Mouse (Mus musculus) hematopoietic stem cell, adult 5-6 weeks (primary cell): ENCODE results near the gene Myo1e. TPM values are rescaled to one million over a fixed set of nuclear protein-coding genes. Genes with fewer than 3 reads are reported as not detected.

Experiments
- ATAC-seq, 2 experiments: fragments of 125-278 bp in 1 of 2; replicated peaks in 1 of 2; 2 replicates each; pipeline ENCODE4 v1.8.0; 2016 to 2017; ENCODE audit warnings: inconsistent platforms in 2 of 2, mild to moderate bottlenecking in 2 of 2, moderate number of reproducible peaks in 2 of 2, low read depth in 1 of 2, moderate TSS enrichment in 1 of 2; ENCODE audit not compliant: low FRiP score in 2 of 2, poor library complexity in 2 of 2, severe bottlenecking in 2 of 2, insufficient read depth in 1 of 2, low TSS enrichment in 1 of 2
- total RNA-seq: library from RNA; stranded (forward); fragments of 172-1452, 232-1000 nt; gene quantifications from 2 replicates; pipeline ENCODE4 v1.2.3, GENCODE M21; 2017

The Myo1e gene
- total RNA-seq, 1 experiment from 2014 or later = 1.8 TPM

GRCm38 (mm10) chr9:70406596-70406995 is 199.4 kb downstream of the Myo1e start:
- no peak for ATAC-seq

DNA sequence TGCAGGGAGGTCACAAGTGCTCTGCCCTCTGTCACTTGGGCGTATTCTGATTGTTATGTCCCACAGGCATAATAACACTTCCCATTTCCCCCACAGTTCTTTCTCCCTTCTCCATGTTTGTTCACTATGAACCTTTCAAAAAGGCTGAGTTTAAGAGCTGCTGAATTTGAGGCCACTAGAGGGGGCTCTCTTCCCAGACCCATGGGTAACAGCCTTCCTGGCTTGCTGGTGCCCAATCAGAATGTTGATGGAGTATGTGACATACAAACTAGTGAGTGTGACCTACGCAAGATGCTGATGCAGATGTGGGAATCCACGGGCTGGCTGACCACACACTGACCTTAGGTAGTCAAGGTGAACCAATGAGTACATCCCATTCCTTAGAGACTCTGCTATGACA is 201.6 kb downstream of the Myo1e start:
- ATAC-seq = peak in 1 of 2 experiments; percentile 37; a peak in 1 of 4 replicates

DNA sequence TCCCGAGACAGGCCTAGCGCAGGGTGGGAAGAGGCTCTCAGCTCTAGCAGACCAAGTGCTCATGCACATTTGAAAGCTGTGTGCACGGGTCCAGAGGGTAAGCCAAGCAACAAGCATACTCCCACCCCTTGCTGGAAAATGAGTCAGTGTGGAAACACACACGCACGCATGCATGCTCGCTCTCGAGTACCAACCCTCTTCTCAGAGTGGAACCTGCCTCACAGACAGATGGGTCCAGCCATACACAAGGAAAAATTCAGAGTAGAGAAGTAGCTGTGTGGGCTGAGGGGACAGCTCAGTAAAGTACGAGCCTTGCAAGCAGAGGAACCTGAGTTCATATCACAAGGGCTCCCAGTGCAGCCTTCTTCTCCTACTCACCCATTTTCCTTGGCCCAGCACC is 202.6 kb downstream of the Myo1e start:
- no peak for ATAC-seq

DNA sequence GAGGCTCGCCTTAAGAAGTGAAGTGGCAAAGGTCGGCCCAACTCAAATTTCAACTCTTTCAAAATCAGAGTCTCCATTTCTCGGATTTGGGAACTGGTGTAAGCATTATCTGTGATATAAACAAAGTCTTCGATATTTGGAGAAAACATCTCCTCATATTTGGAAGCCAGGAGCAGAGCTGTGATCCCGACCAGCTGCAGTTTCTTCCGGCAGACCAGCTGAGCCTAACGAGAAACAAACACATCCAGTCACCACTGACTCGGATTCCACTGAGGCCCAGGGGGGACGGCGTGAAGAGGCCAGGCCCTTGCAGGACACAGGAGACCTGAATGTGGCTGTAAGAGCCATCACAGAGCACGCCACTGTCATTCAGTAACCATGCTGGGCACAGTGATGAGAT is 203.5 kb downstream of the Myo1e start:
- no peak for ATAC-seq

GRCm38 (mm10) chr9:70413038-70413437 is 205.9 kb downstream of the Myo1e start:
- no peak for ATAC-seq

DNA sequence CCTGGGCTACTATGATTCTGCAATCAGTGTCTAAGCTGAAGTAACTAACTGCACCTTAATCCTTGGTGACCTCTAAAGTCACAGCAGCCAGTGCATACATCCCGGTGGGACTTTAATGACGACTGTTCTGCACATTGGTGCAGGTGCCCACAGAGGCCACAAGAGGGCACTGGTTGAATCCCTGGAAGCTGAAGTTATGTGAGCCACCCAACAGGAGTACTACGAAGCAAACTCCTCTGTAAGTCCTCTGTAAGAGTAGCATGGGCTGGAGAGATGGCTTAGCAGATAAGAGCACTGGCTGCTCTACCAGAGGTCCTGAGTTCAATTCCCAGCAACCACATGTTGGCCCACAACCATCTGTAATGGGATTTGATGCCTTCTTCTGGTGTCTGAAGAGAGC is 209.3 kb downstream of the Myo1e start:
- peak in 1 of 2 experiments; percentile 42; a peak in 1 of 4 replicates for ATAC-seq

DNA sequence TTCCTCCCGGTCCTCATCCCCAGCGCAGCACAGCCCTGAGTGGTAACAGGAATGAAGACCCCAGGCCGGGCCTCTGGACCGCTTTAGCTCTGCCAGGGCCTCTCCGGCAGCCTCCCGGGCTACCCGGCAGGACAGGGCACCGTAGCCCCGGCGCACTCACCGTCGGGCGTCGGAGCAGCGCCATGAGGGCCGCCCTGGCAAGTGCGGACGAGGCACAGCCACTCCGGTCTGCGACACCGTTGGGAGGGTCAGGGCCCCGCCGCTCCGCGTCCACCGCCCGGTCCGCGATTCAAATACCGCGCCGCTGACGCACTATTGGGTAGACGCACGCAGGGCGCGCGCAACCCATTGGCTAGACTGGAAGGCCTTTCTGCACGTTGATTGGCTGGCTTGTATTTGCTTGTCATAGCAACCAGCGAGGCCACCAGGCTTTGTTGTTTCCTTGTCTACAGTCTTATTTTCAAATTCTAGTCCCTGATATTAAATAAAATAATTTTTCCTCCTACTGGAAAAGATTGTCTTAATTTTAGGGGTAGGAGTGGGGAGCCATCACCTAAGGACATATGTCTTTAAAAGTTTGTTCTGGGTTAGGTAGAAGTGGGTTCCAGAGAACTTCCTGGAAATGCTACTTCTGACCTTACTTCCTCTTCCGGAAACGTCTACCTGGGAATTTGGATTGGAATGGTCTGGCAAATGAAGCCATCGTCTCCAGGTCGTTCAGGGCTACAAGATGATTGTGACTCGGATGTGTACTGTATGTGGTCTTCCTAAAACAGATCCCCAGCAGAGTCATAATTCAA is 214.3 kb downstream of the Myo1e start, which contains the start of gene Ccnb2:
Ccnb2 (minus strand) TSS at position 291 of the 800 bp plus-strand sequence.
- peak; percentile 97 to 99 for ATAC-seq

DNA sequence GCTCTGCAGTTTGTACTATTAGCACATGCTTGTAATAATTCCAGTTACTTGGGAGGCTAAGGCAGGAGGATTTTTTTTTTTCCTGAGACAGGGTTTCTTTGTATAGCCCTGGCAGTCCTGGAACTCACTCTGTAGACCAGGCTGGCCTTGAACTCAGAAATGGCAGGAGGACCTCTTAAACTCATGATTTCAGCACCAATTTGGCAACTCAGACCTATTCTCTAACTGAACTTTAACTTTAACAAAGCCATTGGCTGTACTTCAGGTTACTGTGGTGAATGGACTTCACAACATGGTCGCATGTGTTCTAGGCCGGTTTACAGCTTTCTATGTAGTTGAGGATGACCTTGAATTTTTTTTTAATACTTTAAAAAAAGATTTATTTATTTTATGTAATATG is 215.5 kb downstream of the Myo1e start:
- no peak for ATAC-seq

DNA sequence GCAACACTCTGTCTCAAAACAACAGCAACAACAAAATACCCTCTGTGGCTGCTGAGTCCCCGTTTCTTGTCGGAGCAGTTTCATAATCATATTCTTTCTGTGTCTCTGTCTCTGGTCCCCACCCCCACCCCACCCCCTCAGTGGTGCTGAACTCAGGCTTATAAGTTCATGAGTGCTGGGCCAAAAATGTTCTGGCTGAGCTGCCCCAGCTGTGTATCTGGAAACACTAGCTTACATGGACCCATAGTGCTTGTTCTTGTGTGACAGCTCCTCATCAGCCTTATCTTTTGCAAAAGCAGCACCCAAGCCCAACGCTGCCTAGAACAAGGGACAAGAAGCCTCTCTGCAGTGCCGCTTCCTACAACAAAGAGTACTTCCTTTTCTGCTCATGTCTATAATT is 232.8 kb downstream of the Myo1e start:
- ATAC-seq = no peak

DNA sequence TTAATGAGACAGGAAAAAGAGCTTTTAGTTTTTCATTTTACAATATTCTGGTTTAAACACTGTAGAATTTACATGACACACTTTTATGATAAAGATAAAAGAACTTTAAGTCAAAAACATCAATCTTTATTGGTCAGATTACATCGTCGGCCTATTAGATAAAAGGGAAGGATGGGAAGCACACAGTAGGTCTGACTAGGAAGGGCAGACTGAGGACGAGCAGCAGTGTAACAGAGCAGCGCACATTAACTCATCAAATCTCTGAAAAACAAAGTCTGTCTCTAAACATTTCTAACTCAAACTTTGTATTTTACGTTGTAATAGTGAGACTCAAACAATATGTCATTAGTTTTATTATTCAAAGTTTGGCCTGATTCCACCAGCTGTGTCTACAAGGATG is 241.9 kb downstream of the Myo1e start:
- no peak for ATAC-seq

Other genes starting within 250 kb of the Myo1e start
- 132 and 147 TPM in 2 replicates for gene Bnip2, start 217.9 kb upstream of the Myo1e start, total RNA-seq
- gene Gtf2a2, start 194.8 kb upstream of the Myo1e start, total RNA-seq = 106 and 107 TPM in 2 replicates
- gene Gcnt3, start 169.3 kb upstream of the Myo1e start, total RNA-seq = not detected in 2 replicates
- not detected in 2 replicates for gene Fam81a, start 64.8 kb upstream of the Myo1e start, total RNA-seq
- gene Ccnb2, start 214.2 kb downstream of the Myo1e start, total RNA-seq = 61.5 and 68.2 TPM in 2 replicates